Mouse (Mus musculus) right cerebral cortex, adult 2 months (tissue): ENCODE data around the gene Cggbp1.
A peak's percentile ranks its signal among the peaks of the same experiment; 100 is the strongest.
"Not testable (repeated sequence)": the region's sequence is repeated elsewhere in the genome, so short reads cannot be mapped to it uniquely, and the experiment has no call there.

Source experiments
- DNase-seq, 2 experiments: peaks; one replicate each; pipeline ENCODE4 v3.0.0; 2021 to 2022; ENCODE audit warnings: low spot score in 2 of 2

Gene Cggbp1

GRCm38 (mm10) chr16:64851563-64852362 lies at the start of gene Cggbp1, which contains the start of gene Zfp654:
TSS of gene Cggbp1 (plus strand) at chr16:64851996.
TSS of gene Zfp654 (minus strand) at chr16:64851652.
- DNase-seq: peak; percentile 100

GRCm38 (mm10) chr16:64803041-64803440 lies 48.8 kb upstream of the Cggbp1 start:
- DNase-seq: no peak

- no peak for DNase-seq
Measured at GRCm38 (mm10) chr16:64817094-64817765, 34.6 kb upstream of the Cggbp1 start.

GRCm38 (mm10) chr16:64823890-64824289 lies 27.9 kb upstream of the Cggbp1 start:
- DNase-seq: no peak

- no peak for DNase-seq
Measured at GRCm38 (mm10) chr16:64824474-64824873, 27.3 kb upstream of the Cggbp1 start.

GRCm38 (mm10) chr16:64830291-64830690 lies 21.5 kb upstream of the Cggbp1 start:
- DNase-seq: no peak

GRCm38 (mm10) chr16:64835996-64836545 lies 15.7 kb upstream of the Cggbp1 start:
- DNase-seq: no peak

GRCm38 (mm10) chr16:64836709-64837108 lies 15.1 kb upstream of the Cggbp1 start:
- DNase-seq: no peak

- no peak for DNase-seq
Measured at GRCm38 (mm10) chr16:64841481-64842373, 10.1 kb upstream of the Cggbp1 start.

GRCm38 (mm10) chr16:64842374-64842729 lies 9.4 kb upstream of the Cggbp1 start:
- DNase-seq: no peak

GRCm38 (mm10) chr16:64845947-64846346 lies 5.8 kb upstream of the Cggbp1 start:
- peak in 1 of 2 experiments; percentile 9 for DNase-seq

- DNase-seq: peak; percentile 13 to 22
Measured at GRCm38 (mm10) chr16:64850287-64851084, 1.3 kb upstream of the Cggbp1 start.

- no peak for DNase-seq
Measured at GRCm38 (mm10) chr16:64851085-64851562, 672 bp upstream of the Cggbp1 start.

- DNase-seq: peak; percentile 22 to 27
Measured at GRCm38 (mm10) chr16:64852441-64852871, 660 bp downstream of the Cggbp1 start.

- DNase-seq: no peak
Measured at GRCm38 (mm10) chr16:64852891-64853290, 1.1 kb downstream of the Cggbp1 start.

- no peak for DNase-seq
Measured at GRCm38 (mm10) chr16:64856946-64857345, 5.2 kb downstream of the Cggbp1 start.

- DNase-seq: not testable (repeated sequence)
Measured at GRCm38 (mm10) chr16:64865841-64866240, 14.0 kb downstream of the Cggbp1 start.

- no peak for DNase-seq
Measured at GRCm38 (mm10) chr16:64868613-64869012, 16.8 kb downstream of the Cggbp1 start.

GRCm38 (mm10) chr16:64869621-64870020 lies 17.8 kb downstream of the Cggbp1 start:
- no peak for DNase-seq

- no peak for DNase-seq
Measured at GRCm38 (mm10) chr16:64872296-64872695, 20.5 kb downstream of the Cggbp1 start.

GRCm38 (mm10) chr16:64872841-64873240 lies 21.0 kb downstream of the Cggbp1 start:
- no peak for DNase-seq
